Mouse (Mus musculus): Measurements from ENCODE around the gene Phactr3.
"Not testable (repeated sequence)": the region's sequence is repeated elsewhere in the genome, so short reads cannot be mapped to it uniquely, and the experiment has no call there.

Phactr3 gene

DNA sequence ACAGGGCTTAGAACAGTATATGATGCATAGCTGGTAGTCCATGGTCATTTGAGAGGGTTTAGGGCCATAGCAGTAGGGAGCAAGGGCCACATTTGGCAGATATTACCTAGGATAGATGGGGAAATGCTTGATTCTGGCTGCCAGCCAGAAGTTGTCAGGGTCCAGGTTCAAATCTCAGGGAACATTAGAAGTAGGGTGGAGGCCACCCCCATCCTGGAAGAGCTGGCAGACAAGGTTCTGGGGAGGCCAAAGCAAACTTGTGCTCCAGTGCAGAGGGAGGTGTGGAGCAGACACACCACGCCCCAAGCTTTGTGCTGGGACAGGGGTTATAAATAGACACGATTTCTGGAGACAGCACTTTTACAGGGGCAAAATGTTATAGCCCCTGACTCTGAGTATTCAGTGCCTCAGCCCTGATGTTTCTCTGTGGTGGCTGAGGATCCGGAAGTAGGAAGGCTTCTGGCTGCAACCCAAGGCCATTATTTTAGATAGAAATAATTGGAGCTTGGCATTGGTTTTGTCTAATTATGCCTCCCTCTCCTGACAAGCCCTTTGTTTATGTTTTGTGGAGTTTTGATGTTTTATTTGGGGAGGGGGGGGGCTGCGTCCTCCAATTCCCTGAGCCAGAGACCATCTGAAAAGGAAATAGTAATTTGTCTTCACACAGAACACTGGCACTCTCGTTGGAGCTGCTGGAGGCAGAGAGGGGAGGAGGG, 208.1 kb downstream of the Phactr3 start:
- no peak for DNase-seq (ENCODE audit: low spot score in 2 of 2)

DNA sequence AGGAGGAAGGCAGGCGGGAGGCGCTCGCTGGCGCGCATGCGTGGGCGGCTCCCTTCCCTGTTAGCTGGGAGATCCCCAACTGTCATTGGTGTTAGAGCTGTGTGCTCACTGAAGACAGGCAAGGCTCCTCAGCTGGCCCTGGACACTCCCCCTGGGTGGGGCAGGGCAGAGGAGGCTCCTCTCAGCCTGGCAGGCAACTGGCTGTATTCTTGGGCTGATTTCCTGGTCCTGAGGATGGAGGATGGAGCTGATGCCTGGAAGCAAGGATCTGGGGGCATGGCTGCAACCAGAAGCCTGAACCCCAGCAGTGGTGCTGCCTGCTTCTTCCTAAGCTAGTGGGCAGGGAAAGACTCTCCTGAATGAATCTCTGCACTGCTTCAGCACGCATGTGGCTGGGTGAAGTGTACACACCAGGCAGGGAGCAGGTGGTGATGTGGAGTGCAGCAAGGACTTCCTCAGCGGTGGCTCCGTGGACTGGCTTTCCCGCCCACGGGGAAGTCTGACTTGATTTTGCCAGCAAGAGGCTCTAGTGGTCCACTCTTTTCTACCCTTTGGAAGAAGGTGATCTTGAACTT, 208.8 kb downstream of the Phactr3 start:
- peak; percentile 44 to 68 for DNase-seq (ENCODE audit: low spot score in 2 of 2)

DNA sequence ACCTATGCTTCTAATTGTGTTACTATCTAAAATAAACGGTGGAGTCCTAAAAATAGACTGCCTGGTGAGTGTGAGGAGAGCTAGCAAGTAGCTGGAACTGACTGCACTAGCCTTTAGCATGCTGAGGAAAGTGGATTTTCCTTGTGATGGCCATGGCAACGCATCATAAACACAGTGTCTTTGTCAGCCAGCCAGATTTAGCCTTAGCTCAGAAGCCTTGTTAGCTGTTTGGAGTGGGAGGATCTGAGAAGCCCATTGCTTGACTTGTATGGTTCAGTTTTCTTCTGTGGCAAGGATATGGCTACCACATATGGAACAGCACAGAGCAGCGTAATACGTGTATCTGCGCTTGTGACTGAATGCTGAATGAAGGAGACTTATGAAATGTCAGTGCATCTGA, 210.8 kb downstream of the Phactr3 start:
- DNase-seq (ENCODE audit: low spot score in 2 of 2) = no peak

DNA sequence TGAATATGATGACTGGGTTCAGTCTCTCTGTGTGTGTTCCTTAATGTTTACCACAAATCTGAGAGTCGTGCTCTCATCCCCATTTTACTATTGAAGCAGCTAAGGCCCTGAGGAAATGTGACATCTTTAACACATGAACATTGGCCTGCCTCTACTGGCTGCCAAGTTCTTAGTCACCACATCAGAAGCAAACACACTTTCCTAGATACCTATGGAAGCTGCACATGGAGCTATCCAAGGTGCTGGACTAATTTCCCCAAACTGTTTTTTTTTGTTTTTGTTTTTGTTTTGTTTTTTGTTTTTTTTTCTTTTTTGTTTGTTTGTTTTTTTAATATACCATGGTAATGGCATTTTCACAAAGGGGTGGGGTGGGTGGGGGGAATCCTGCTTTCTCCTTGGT, 211.2 kb downstream of the Phactr3 start:
- DNase-seq (ENCODE audit: low spot score in 2 of 2) = no peak

DNA sequence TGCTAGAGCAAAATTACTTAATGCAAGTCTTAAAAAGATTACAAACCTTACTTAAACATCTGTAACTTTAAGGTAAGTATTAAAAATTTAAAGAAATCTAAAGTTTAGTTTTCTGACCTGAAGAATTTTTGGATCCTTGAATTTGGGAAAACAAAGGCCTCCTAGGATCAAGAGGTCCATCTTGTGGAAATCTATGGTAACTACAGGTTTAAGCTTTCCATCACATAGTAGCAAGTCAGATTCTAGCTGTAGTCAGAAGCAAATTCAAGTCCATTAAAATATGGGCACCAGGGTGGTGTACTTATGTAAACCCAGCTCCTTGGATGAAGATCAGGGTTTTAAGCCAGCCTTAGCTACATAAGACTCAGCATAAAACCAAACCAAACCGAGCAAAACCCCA, 219.1 kb downstream of the Phactr3 start:
- no peak for DNase-seq (ENCODE audit: low spot score in 2 of 2)

DNA sequence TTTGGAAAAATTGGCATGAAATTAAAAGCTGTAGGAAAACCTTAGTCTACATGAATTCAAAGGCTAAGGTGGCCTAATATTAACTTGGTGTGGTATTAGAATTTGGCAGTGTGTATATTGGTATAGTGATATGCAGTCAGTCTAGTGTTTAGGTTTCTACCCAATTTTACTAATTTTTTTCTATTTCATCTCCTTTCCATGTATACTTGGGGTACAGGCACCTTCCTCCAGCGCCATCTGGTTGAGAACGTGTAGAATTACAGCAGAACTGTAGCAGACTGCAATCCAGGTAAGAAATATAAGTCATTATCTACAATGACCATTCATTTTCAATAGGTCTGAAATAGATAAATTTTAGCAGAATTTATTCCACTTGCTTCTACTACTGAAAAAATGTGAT, 220.3 kb downstream of the Phactr3 start:
- no peak for DNase-seq (ENCODE audit: low spot score in 2 of 2)

DNA sequence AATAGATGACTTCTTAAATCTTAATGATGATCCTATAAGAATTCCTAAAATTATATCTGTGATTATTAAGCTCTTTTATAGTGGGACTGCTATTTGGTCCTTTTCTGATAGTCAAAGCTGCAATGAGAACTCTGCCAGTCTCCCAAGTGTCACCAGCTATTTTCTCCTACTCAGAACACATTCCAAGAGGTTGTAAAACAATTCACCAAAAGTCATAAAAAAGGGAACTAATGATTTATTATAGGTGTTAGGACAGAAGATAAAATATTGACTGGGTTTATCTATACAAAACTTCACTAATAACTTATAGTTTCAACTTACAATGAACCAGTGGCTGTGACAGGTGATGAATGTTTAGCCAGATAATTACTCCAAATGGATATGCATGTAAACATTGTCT, 223.3 kb downstream of the Phactr3 start:
- not testable (repeated sequence) for DNase-seq (ENCODE audit: low spot score in 2 of 2)

DNA sequence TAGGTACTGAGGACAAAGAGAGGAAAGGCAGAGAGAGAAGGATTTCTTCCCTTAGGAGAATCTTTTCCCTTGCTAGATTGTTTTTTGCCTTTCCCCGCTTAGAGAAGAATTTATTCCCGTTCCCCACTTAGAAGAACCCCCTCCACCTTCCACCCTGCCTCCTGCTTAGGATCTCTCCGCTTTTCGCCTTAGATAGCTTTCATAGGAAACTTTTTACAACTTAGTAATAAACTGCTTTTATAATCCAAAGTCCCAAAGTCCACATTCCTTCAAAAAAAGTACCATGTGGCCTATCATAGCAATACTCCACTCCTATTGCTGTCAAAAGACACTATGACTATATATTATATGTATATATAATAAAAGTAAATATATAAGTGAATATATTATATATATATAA, 223.8 kb downstream of the Phactr3 start:
- no peak for DNase-seq (ENCODE audit: low spot score in 2 of 2)
